Mouse (Mus musculus) C2C12 (cell line): ENCODE measurements around the gene Unc13c.

Source experiments
- CEBPB ChIP-seq: IDR thresholded peaks from one replicate; pipeline ENCODE4 v1.6.1; 2011; ENCODE audit warnings: low read depth, mild to moderate bottlenecking, control low read depth, moderate library complexity
- CTCF ChIP-seq: IDR thresholded peaks from one replicate; pipeline ENCODE4 v1.5.1; 2011; ENCODE audit not compliant: control insufficient read depth, insufficient read depth, insufficient read length
- FOSL1 ChIP-seq: IDR thresholded peaks from one replicate; pipeline ENCODE4 v1.8.0; 2011; ENCODE audit warnings: mild to moderate bottlenecking, low read length; ENCODE audit not compliant: poor library complexity, insufficient read depth, severe bottlenecking
- MYOG ChIP-seq: IDR thresholded peaks from one replicate; pipeline ENCODE4 v1.6.1; 2011; ENCODE audit not compliant: control insufficient read depth, insufficient read length; ENCODE audit errors: extremely low read depth
- USF1 ChIP-seq: IDR thresholded peaks from one replicate; pipeline ENCODE4 v1.6.1; 2011; ENCODE audit warnings: low read depth, mild to moderate bottlenecking, control low read depth, moderate library complexity

DNA sequence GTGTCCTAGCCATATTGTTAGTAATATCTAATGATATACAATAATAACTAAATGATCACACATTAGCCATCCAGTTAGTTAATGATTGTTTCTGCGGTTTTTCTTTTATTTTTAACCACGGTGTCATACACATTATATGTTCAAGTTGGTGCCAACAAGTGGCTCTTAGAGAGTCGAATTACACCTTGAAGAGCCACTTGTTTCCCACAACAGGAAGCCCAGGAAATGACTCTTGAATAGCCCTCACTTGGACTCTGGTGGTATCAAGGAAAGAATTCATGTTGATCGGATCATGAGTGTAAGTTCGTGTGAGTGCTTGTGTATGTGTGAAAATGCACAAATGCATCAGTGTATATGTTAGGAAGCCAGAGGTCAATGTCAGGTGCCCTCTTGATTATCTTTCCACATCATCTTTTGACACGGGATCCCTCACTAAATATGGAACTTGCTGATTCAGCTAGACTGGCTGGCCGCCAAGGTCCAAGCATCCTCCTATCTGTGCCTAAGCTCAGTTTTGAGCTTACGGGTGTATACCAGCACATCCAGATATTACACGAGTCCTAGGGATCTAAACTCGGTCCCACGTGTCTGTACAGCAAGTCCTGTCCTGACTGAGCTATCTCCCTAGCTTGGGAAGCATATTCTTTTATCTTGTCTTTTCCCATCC, 46.2 kb downstream of the Unc13c start:
- TF ChIP-seq USF1 (no peak), CTCF (no peak), CEBPB (no peak), MYOG (no peak), FOSL1 (no peak)
